Mouse (Mus musculus) layer of hippocampus, postnatal 14 days (tissue): Measurements from ENCODE around the gene Ptprk. TPM values are rescaled to one million over a fixed set of nuclear protein-coding genes. Genes with fewer than 3 reads are reported as not detected.

Source experiments
- DNase-seq, 2 experiments: peaks; one replicate each; pipeline ENCODE4 v3.0.0; 2021 to 2022; ENCODE audit warnings: low spot score in 2 of 2, mixed read lengths in 1 of 2
- microRNA-seq, 2 experiments: library from miRNA; unstranded; fragments of <30 nt; microRNA quantifications; one replicate each; pipeline ENCODE4 v1.2.0; 2021
- total RNA-seq, 2 experiments: library from RNA; stranded (reverse); gene quantifications; 2 replicates each; pipeline ENCODE4 v1.2.3; 2021

Ptprk gene
- total RNA-seq, 2 experiments from 2014 or later, result 54.5 to 55.0 TPM

DNA sequence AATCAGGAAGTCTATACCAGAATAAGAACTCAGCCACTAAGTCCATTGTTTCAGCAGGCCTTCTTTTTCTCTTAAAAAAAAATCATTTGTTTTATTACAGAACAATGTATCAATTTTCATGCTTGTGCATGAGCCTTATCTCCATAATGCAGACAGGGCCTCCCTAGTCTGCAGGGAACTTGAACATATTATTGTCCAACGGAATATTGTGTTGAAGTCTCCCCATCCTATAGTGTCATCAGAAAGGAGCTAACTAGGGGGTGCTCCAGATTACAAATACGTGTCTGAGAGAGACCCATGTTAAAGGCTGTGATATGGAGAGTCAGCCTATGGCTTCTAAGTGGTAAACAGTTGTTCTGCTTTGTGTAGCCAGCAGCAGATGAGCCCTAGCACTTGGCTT, 543.4 kb downstream of the Ptprk start:
- DNase-seq, result no peak

DNA sequence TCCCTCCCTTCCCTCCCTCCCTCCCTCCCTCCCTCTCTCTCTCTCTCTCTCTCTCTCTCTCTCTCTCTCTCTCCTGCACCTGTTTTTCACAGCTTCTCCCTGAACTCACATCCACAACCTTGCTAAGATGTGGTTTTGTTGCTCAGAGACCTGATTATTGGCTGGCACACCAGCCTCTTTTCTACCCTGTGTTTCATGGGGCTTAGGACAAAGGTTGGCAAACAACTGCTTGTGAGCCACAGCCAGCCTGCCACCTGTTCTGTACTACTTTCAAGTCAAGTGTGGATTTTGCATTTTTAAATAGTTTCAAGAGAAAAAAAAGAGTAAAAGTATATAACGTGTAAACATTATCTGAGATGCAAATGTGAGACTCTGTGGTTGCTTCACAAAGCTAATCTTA, 544.8 kb downstream of the Ptprk start:
- DNase-seq, result no peak

GRCm38 (mm10) chr10:28636096-28636495, 561.5 kb downstream of the Ptprk start:
- DNase-seq, result no peak

DNA sequence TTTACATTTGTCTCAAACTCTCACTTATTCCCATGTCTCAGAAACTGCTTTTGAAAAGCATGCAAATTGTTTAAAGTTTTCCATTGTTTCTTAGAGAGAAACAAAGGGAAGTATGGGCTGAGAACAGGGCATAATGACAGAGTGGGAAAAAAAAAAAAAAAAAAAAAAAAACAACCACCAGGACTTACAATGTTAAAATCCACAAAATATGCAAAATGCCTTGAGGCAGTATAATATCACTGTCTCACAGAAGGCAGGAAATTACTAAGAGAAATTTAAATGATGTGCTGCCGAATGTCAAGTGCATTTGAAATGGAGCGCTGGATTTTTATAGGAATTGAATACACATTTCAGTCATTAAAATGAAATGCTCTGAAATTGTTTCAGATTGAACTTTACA, 567.3 kb downstream of the Ptprk start:
- no peak for DNase-seq

Small RNA genes within 50 kb of the gene (microRNA-seq; reads per million reads assigned to microRNA genes)
- gene Gm22370, result 0 reads per million in 2 experiments
